Mouse (Mus musculus) frontal cortex, adult (tissue): ENCODE data around the gene Psg28.
"Not testable (repeated sequence)": the region's sequence is repeated elsewhere in the genome, so short reads cannot be mapped to it uniquely, and the experiment has no call there.

Source experiments
- ATAC-seq: cut with Nextera tagmentation; 2 replicates; pipeline ENCODE4 v1.9.2; 2017; ENCODE audit warnings: mild to moderate bottlenecking, moderate library complexity, mixed read lengths; ENCODE audit not compliant: low TSS enrichment

The Psg28 gene

GRCm38 (mm10) chr7:18431941-18432340 is at the start of gene Psg28:
Gene Psg28, minus strand, starts transcription at chr7:18432041.
- ATAC-seq, result not testable (repeated sequence)

- ATAC-seq, result no peak
These were observed 28.4 kb downstream of the Psg28 start for GRCm38 (mm10) chr7:18403407-18403806.

- no peak for ATAC-seq
These were observed 29.2 kb downstream of the Psg28 start for GRCm38 (mm10) chr7:18402527-18403237.

- not testable (repeated sequence) for ATAC-seq
These were observed 40.4 kb downstream of the Psg28 start for GRCm38 (mm10) chr7:18391483-18391882.

- ATAC-seq, result no peak
These were observed 53.5 kb downstream of the Psg28 start for GRCm38 (mm10) chr7:18378295-18378694.
